Mouse (Mus musculus): ENCODE data around the gene Selp. TPM values are rescaled to one million over a fixed set of nuclear protein-coding genes. Genes with fewer than 3 reads are reported as not detected.

Gene Selp
- polyA plus RNA-seq, 1 experiment = 17.1 TPM

DNA sequence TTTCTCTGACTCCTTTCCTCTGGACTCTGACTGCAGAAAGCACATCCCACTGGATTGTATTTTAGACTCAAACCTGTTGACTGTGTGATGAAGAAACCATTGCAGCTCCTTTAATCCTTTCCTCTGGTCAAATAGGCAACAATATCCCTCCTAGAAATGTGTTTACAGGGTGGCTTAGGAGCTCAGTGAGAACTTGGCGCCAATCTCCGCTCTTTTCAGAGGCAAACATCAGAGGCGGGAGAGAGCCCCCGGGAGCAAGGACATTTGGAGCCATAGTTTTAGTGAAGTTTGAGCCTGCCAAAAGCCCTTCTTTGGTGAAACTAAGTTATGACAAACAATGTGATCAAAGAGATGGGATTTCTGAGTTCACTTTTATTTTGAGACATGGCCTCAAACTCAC lies 70.3 kb downstream of the Selp start:
- H3K4me3 ChIP-seq (replicated peaks; ENCODE audit: control insufficient read depth, low read depth, low read length) = no peak overlapping the region
- TF ChIP-seq CTCF (IDR thresholded peaks at IDR 0.05; ENCODE audit: control insufficient read depth, insufficient read depth, low read length) = no peak
- TF ChIP-seq POLR2A (IDR thresholded peaks at IDR 0.05; ENCODE audit: borderline replicate concordance, control insufficient read depth, low read depth, low read length) = no peak
- no peak overlapping the region for H3K27ac ChIP-seq (ENCODE audit: control insufficient read depth, insufficient read depth, low read depth, low read length, poor library complexity)
- WGBS = 82% methylated on average over 4 of the region's 4 CpGs
- H3K4me1 ChIP-seq (ENCODE audit: control insufficient read depth, insufficient read depth, low read length) = no peaks in the 10 kb centered on the region

DNA sequence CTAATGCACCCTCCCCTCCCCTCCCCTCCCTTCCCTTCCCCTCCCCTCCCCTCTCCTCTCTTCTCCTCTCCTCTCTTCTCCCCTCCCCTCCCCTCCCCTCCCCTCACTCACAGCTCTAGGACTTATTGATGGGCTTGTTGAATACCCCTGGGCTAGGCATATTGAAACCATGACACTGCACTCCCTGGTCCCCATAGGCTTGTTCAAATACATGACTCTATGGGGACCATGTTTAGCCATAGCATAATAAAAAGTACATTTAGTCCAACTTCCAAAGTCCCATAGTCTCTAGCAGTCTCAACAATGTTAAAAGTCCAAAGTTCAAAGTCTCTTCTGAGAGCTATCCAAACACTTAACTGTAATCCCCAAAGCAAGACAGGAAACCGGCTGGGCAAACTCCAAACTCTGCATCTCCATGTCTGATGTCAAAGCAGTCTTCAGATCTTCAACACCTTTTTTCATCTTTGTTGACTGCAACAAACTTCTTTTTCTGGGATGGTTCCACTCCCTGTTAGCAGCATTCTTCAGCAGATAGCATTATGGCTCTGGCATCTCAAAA lies 72.0 kb downstream of the Selp start:
- 81% methylated on average over 1 of the region's 1 CpGs for WGBS
- H3K27ac ChIP-seq (ENCODE audit: control insufficient read depth, insufficient read depth, low read depth, low read length, poor library complexity) = no peak overlapping the region
- TF ChIP-seq CTCF (IDR thresholded peaks at IDR 0.05; ENCODE audit: control insufficient read depth, insufficient read depth, low read length) (no peak), POLR2A (IDR thresholded peaks at IDR 0.05; ENCODE audit: borderline replicate concordance, control insufficient read depth, low read depth, low read length) (no peak)

DNA sequence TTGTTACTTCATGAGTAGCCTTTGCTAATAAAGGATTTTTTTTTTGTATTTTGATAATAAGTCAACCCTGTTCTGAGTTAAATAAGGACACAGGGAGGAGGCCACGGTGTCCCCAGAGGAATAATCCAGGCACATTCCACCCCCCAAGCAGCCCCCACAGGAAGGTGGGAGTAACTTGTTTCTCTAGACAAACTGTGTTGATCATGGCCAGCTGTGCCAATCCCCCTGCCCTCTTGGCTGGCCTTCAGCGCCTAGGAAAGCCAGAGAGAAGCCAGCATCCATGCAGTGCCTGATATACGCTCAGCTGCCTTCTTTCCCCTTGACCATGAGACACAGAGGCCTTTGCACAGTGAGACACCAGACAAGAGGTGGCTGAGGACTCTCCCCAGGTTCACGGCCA lies 84.5 kb downstream of the Selp start:
- TF ChIP-seq CTCF (IDR thresholded peaks at IDR 0.05; ENCODE audit: control insufficient read depth, insufficient read depth, low read length) (no peak), POLR2A (IDR thresholded peaks at IDR 0.05; ENCODE audit: borderline replicate concordance, control insufficient read depth, low read depth, low read length) (no peak)
- Histone ChIP-seq H3K4me3 (replicated peaks; ENCODE audit: control insufficient read depth, low read depth, low read length) (no peak overlapping the region), H3K27ac (ENCODE audit: control insufficient read depth, insufficient read depth, low read depth, low read length, poor library complexity) (no peak overlapping the region), H3K4me1 (ENCODE audit: control insufficient read depth, insufficient read depth, low read length) (no peaks in the 10 kb centered on the region)
- 83% methylated on average over 4 of the region's 4 CpGs for WGBS

More for the DNA sequence above, 72.0 kb downstream of the Selp start:
- H3K4me3 ChIP-seq (replicated peaks; ENCODE audit: control insufficient read depth, low read depth, low read length) = no peak overlapping the region
- H3K4me1 ChIP-seq (ENCODE audit: control insufficient read depth, insufficient read depth, low read length) = no peaks in the 10 kb centered on the region

Other genes starting within 250 kb of the Selp start
- gene Scyl3, start 186.2 kb upstream of the Selp start, polyA plus RNA-seq (2011; ENCODE audit: insufficient read depth, insufficient read length, low replicate concordance, missing spikeins) = 6.9 and 8.0 TPM in 2 replicates
- 4.1 and 10.7 TPM in 2 replicates for gene BC055324, start 120.5 kb upstream of the Selp start, polyA plus RNA-seq (2011; ENCODE audit: insufficient read depth, insufficient read length, low replicate concordance, missing spikeins)
- gene Mettl18, start 120.4 kb upstream of the Selp start, polyA plus RNA-seq (2011; ENCODE audit: insufficient read depth, insufficient read length, low replicate concordance, missing spikeins) = 5.0 and 11.1 TPM in 2 replicates
- 1.2 and 1.4 TPM in 2 replicates for gene Sele, start 67.0 kb upstream of the Selp start, polyA plus RNA-seq (2011; ENCODE audit: insufficient read depth, insufficient read length, low replicate concordance, missing spikeins)
- gene Sell, start 53.3 kb upstream of the Selp start, polyA plus RNA-seq (2011; ENCODE audit: insufficient read depth, insufficient read length, low replicate concordance, missing spikeins) = 36.0 and 70.4 TPM in 2 replicates
- gene F5, start 36.6 kb downstream of the Selp start, polyA plus RNA-seq (2011; ENCODE audit: insufficient read depth, insufficient read length, low replicate concordance, missing spikeins) = 9.9 and 21.8 TPM in 2 replicates
- gene Slc19a2, start 133.8 kb downstream of the Selp start, polyA plus RNA-seq (2011; ENCODE audit: insufficient read depth, insufficient read length, low replicate concordance, missing spikeins) = 2.6 and 8.8 TPM in 2 replicates
- gene Ccdc181, start 160.3 kb downstream of the Selp start, polyA plus RNA-seq (2011; ENCODE audit: insufficient read depth, insufficient read length, low replicate concordance, missing spikeins) = 4.7 and 6.6 TPM in 2 replicates
- 8.8 and 16.5 TPM in 2 replicates for gene Nme7, start 188.9 kb downstream of the Selp start, polyA plus RNA-seq (2011; ENCODE audit: insufficient read depth, insufficient read length, low replicate concordance, missing spikeins)
- gene Blzf1, start 192.2 kb downstream of the Selp start, polyA plus RNA-seq (2011; ENCODE audit: insufficient read depth, insufficient read length, low replicate concordance, missing spikeins) = 3.7 and 7.4 TPM in 2 replicates